Mouse (Mus musculus) yolk sac, embryonic 10.5 days (tissue): Measurements from ENCODE around the gene Usp43.

Experiments
- DNase-seq: peaks from one replicate; pipeline ENCODE4 v3.0.0-alpha.2; 2017; ENCODE audit warnings: low spot score

Gene Usp43

GRCm38 (mm10) chr11:67897064-67897560, 24.8 kb downstream of the Usp43 start:
- DNase-seq = peak; percentile 30

DNA sequence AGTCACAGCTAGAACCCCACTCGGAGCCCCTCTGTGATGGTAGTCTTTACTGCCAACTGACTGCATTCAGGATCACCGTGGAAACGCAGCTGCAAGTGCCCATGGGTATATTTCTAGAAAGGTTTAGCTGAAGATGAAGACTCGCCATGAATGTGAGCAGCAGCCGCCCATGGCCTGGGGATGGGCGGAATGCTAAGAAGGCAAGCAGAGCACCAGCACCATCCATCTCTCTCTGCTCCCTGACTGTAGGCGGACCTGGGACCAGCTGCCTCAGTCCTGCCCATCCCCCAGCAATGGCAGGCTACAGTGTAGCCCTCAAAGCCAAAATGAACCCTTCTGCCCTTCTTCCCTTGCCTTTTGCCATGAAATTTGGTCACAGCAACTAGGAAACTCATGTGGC, 26.3 kb downstream of the Usp43 start:
- DNase-seq = no peak

DNA sequence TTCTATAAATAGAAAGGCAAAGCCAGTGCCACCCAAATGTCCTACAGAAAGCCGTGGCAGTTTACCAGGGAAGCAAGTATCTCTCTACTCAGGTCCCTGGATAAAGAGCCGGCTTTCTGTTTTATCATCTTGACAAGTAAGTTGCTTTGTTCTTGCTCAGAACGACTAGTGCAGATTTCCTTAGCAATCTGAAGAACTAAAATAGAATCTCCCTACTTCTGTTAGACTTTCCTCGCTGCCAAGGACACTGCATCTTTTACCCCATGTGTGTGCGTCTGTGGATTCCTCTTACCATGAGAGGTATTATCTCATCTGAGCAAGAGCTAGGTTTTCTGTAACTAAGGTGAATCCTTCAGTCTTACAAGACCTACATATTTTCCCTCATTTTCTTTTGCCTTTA, 33.4 kb downstream of the Usp43 start:
- no peak for DNase-seq

DNA sequence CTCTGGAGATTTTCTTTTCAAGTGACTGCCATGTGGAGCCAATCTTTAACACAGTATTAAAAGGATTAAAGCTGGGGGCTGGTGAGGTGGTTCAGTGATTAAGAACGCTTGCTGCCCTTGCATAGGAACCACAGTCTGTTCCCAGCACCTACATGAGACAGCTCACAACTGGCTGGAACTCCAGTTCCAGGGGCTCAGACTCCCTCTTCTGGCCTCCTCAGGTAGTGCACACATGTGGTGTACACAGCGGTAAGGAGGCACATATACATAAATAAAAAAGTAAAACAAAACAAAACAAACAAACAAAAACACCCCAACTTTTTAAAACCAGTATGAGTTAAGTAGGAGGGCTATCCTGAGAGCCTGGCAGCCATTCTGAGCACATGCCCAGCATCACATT, 36.0 kb downstream of the Usp43 start:
- no peak for DNase-seq

- no peak for DNase-seq
These were observed 56.3 kb downstream of the Usp43 start for GRCm38 (mm10) chr11:67865521-67866197.

DNA sequence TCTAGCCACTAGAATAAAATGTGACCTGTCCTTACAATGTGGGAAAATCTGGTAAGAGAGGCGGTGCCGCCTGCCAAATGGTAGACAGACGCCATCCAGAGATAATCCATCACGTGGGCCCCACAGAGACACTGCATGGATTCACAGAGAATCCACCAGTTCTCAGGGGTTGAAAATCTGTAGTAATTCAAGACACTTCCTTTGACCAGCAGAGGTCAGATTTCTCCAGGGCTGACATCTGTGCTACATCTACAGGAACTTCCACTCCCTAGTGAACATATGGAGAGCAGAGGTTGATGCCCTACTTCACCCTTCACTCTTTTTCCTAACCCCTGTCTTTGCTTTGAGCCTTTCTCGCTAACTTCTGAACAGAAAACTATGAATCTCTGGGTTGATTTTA, 56.9 kb downstream of the Usp43 start:
- DNase-seq = no peak

DNA sequence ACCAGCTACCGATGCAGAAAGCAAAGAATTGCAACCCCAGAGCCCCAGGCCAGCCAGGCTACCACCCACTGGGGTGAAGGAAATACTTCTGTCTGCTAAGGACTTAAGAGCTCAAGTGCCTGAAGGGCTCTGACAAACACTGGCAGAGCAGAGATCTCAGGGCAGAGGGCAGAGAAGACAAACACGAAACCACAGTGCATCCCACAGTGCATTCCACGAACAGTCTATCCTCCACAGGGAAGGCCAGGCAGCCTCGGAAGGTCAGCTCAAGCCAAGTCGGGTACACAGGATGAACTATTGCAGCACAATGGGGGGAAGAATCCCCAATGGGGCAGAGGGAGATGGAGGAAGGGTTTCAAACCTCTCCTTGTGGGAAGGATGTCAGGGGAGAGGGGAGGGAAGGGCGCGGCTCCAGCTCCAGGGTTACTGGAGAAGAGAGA, 60.5 kb downstream of the Usp43 start:
- DNase-seq = peak; percentile 59

DNA sequence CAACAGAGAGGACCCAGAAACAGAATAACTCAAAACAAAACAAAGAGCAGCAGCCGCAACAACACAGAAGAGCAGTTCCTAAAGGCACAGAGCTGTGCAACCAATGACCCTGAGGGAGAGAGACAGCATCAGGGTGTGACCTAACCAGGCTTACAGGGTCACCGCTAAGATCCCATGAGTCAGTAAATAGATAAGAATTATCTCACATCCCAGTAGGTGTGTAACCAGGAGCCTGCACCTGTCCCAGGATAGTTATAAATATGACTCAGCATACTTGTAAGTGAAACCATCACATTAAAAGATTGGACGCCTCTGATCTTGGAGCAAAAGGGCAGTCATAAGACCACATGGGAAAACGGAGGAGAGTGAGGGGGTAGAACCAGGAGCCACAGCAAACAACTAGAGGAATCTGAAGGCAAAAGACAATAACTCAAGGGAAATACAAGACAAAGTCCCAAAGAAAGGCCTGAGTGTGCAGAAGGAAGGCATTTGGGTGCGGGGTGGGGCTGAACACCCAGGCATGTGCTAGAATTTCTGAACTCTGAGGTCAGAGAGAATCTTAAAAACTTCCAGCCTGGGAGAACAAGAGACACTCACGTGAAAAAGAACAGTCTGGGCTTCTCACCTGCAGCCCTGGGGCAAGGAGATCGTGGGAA, 61.1 kb downstream of the Usp43 start:
- DNase-seq = peak; percentile 59

- DNase-seq = no peak
These were observed 63.4 kb downstream of the Usp43 start for GRCm38 (mm10) chr11:67858518-67858917.

DNA sequence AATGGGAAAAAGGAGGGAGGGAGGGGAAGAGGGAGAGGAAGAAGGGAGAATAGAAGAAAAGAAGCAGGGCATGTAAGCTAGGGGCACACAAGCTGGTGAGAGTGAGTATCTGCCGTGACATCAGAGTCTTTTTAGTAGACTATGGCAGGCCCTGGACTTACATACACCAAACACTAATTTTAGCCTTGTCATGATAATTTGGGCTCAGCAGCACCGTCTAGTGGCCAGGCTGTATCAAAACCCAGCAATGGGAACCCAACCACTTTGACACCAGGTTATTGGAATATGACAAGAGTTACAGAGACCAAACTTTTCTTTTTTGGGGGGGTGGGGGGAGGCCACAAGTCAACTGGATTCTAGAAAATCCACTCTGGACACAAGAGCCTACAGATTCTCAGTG, 66.9 kb downstream of the Usp43 start:
- no peak for DNase-seq

GRCm38 (mm10) chr11:67853996-67854395, 68.0 kb downstream of the Usp43 start:
- no peak for DNase-seq

GRCm38 (mm10) chr11:67851770-67852169, 70.2 kb downstream of the Usp43 start:
- no peak for DNase-seq

DNA sequence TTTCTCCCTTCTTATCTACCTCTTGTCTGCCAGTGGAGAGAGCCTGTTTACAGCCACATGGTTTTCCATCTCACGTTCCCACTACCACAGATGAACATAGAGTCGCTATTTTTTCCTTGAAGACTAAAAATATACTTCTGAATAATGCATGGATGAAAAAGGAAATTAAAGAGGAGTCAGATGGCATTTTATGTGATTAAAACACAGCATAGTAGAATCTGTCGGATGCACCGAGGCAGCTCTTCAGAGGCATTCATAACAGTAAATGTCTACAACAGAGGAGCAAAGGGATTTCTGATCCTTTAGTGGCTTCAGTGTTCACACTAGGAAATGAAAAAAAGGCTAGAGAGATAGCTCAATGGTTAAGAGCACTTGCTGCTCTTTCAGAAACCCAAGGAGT, 76.8 kb downstream of the Usp43 start:
- no peak for DNase-seq

DNA sequence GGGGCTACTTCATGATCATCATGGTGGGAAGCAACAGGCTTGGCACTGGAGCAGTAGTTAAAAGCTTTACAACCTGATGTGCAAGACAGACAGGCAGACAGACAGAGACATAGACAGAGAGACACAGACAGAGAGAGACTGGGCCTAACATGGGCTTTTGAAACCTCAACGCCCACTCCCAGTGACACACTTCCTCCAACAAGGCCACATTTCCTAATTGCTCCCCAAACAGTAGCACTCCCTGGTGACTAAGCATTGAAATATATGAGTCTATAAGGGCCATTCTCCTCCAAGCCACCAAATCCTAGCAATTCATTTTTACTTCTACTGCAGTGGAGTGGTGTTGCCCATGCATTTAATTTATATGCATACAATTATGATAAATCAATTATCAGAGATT, 82.1 kb downstream of the Usp43 start:
- no peak for DNase-seq

DNA sequence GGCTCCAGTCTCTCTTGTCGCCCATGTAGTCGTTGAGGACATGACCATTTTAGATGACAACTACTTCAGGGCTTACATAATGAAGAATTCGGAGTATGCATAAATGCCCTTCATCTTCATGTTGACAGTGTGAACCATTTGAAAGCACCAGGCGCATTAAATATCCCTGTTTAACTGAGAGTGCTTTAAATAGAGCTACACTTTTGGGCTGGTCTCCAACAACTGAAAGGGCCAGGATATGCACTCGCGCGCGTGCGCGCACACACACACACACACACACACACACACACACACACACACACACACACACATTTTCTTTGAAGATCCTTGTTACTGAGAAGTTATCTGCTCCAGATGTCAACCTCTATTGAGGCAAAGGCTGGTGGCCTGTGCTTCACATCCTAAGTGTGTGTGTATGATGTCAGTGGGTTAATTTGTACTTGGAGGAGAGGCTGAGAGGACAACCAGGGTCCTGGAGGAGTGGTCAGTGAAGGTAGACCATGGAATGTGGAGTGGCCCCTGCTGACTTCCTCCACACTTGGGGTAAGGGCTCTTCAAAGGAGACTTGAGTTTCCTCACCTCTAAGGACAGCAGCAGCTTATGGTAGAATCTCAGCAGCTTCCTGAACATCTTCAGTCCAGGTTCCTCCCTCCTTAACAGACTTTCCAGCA, 86.4 kb downstream of the Usp43 start:
- DNase-seq = no peak

GRCm38 (mm10) chr11:67831820-67832219, 90.1 kb downstream of the Usp43 start:
- no peak for DNase-seq

GRCm38 (mm10) chr11:67829530-67829929, 92.4 kb downstream of the Usp43 start:
- no peak for DNase-seq

- DNase-seq = no peak
These were observed 93.4 kb downstream of the Usp43 start for GRCm38 (mm10) chr11:67828360-67829059.

GRCm38 (mm10) chr11:67821560-67821959, 100.4 kb downstream of the Usp43 start:
- DNase-seq = no peak

DNA sequence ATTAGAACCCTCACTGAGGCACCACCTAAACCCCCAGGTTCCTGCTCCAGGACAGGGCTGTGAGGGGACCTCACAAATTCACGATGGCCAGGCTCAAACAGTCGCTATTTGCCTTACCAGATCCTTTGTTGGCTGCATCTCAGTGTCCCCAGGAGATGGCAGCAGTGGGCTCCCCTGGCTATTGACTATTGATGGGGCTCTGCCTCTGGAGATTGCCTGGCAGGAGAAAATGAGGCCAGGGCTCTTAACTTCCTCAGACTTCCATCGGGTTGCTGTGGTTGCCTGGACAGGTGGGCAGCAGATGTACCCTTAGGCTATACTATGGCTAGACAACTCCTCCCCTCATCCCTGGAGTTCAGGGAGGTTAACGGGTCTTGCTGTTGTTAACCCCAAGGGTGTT, 101.7 kb downstream of the Usp43 start:
- DNase-seq = peak; percentile 27

DNA sequence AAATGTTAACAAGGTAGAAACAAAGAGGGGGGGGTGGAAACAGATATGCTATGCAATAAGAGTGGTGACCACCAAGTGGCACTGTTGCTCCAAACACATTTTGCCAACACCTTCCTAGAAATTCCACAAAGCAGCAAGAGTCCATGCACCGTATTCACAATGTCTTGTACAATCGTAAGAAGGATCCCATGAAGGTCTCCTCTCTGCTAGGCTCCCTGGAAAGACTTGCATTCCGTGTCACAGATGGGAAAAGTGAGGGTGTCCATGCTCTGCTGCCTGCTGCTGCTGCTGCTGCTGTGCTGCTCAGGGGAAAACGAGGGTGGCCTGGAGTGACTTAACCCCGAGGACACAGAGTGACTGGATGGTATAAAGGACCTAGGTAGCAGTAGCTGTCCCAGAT, 102.3 kb downstream of the Usp43 start:
- DNase-seq = peak; percentile 4

- no peak for DNase-seq
These were observed 110.4 kb downstream of the Usp43 start for GRCm38 (mm10) chr11:67811535-67811934.

DNA sequence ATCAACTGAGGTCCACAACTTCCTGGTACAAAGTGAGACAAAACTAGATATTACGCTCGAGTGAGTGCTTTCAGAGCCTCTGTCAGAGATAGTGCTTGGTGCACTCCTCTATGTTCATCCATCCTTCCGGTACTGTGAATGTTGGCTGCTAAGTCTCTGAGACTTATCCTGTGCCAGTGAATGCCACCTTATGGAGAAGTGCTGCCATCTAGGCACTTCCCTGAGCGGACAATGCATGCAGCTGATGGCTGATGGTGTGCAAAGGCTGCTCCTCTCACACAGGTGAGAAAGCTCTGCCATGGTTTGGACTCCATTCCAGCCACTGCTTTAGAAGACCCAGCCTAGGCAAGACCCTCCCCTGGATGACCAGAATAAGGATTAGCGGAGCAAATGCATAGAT, 113.9 kb downstream of the Usp43 start:
- DNase-seq = no peak
